Mouse (Mus musculus): ENCODE measurements at regions not wholly inside any gene's neighbourhood (a gene's known extent, or its start where the extent isn't known, plus 50 kb on each side); places are given as distances from the start of the nearest gene placed in this dataset.
A peak's percentile ranks its signal among the peaks of the same experiment; 100 is the strongest.

GRCm38 (mm10) chr5:146653686-146654450 lies 68.8 kb upstream of the Gpr12 start:
- TF ChIP-seq POLR2A (IDR thresholded peaks at IDR 0.05; ENCODE audit: low read depth, low read length): no peak
- no peak for TF ChIP-seq CTCF (conservative IDR thresholded peaks at IDR 0.05; ENCODE audit: insufficient read depth, insufficient read length, low read depth, low read length)
- H3K36me3 ChIP-seq (ENCODE audit: control insufficient read depth, insufficient read depth, low read length): no peaks in the 10 kb centered on the region
- no peaks in the 10 kb centered on the region for H3K27me3 ChIP-seq (replicated peaks; ENCODE audit: control insufficient read depth, insufficient read depth, low read length)
- no peak overlapping the region for H3K4me3 ChIP-seq (ENCODE audit: insufficient read depth, low read depth, low read length)
- no peak for DNase-seq
- WGBS: 81% methylated on average over 19 of the region's 19 CpGs
- H3K27ac ChIP-seq (ENCODE audit: insufficient read depth, low read depth, low read length): no peak overlapping the region
- H3K4me1 ChIP-seq (ENCODE audit: control insufficient read depth, insufficient read depth, low read length): no peaks in the 10 kb centered on the region

- Histone ChIP-seq H3K27me3 (replicated peaks; ENCODE audit: control insufficient read depth, insufficient read depth, low read length) (no peaks in the 10 kb centered on the region), H3K4me1 (ENCODE audit: control insufficient read depth, insufficient read depth, low read length) (no peaks in the 10 kb centered on the region), H3K27ac (ENCODE audit: insufficient read depth, low read depth, low read length) (no peak overlapping the region), H3K36me3 (ENCODE audit: control insufficient read depth, insufficient read depth, low read length) (no peaks in the 10 kb centered on the region), H3K4me3 (ENCODE audit: insufficient read depth, low read depth, low read length) (no peak overlapping the region)
- no peak for DNase-seq
- WGBS: 33% methylated on average over 5 of the region's 5 CpGs
- TF ChIP-seq CTCF (conservative IDR thresholded peaks at IDR 0.05; ENCODE audit: insufficient read depth, insufficient read length, low read depth, low read length): no peak
- no peak for TF ChIP-seq POLR2A (IDR thresholded peaks at IDR 0.05; ENCODE audit: low read depth, low read length)
Measured at GRCm38 (mm10) chr5:146652874-146653273, 67.8 kb upstream of the Gpr12 start.

GRCm38 (mm10) chr5:146648519-146649060 lies 63.6 kb upstream of the Gpr12 start:
- no peaks in the 10 kb centered on the region for H3K4me1 ChIP-seq (ENCODE audit: control insufficient read depth, insufficient read depth, low read length)
- DNase-seq: no peak
- TF ChIP-seq CTCF (conservative IDR thresholded peaks at IDR 0.05; ENCODE audit: insufficient read depth, insufficient read length, low read depth, low read length) (no peak), POLR2A (IDR thresholded peaks at IDR 0.05; ENCODE audit: low read depth, low read length) (no peak)
- no peak overlapping the region for H3K27ac ChIP-seq (ENCODE audit: insufficient read depth, low read depth, low read length)
- H3K36me3 ChIP-seq (ENCODE audit: control insufficient read depth, insufficient read depth, low read length): no peaks in the 10 kb centered on the region
- H3K27me3 ChIP-seq (replicated peaks; ENCODE audit: control insufficient read depth, insufficient read depth, low read length): no peaks in the 10 kb centered on the region
- WGBS: 75% methylated on average over 4 of the region's 4 CpGs
- H3K4me3 ChIP-seq (ENCODE audit: insufficient read depth, low read depth, low read length): no peak overlapping the region

- H3K27me3 ChIP-seq (replicated peaks; ENCODE audit: control insufficient read depth, insufficient read depth, low read length): no peaks in the 10 kb centered on the region
- H3K36me3 ChIP-seq (ENCODE audit: control insufficient read depth, insufficient read depth, low read length): no peaks in the 10 kb centered on the region
- TF ChIP-seq CTCF (conservative IDR thresholded peaks at IDR 0.05; ENCODE audit: insufficient read depth, insufficient read length, low read depth, low read length): no peak
- TF ChIP-seq POLR2A (IDR thresholded peaks at IDR 0.05; ENCODE audit: low read depth, low read length): no peak
- peak; percentile 28 for DNase-seq
- no peak overlapping the region for H3K4me3 ChIP-seq (ENCODE audit: insufficient read depth, low read depth, low read length)
- no peak overlapping the region for H3K27ac ChIP-seq (ENCODE audit: insufficient read depth, low read depth, low read length)
- WGBS: 22% methylated on average over 11 of the region's 11 CpGs
- no peaks in the 10 kb centered on the region for H3K4me1 ChIP-seq (ENCODE audit: control insufficient read depth, insufficient read depth, low read length)
Measured at GRCm38 (mm10) chr5:146647628-146648380, 62.8 kb upstream of the Gpr12 start.

- H3K4me3 ChIP-seq (ENCODE audit: insufficient read depth, low read depth, low read length): no peak overlapping the region
- WGBS: under 1% methylated on average over 4 of the region's 4 CpGs
- DNase-seq: peak; percentile 39
- TF ChIP-seq POLR2A (IDR thresholded peaks at IDR 0.05; ENCODE audit: low read depth, low read length) (no peak), CTCF (conservative IDR thresholded peaks at IDR 0.05; ENCODE audit: insufficient read depth, insufficient read length, low read depth, low read length) (no peak)
- no peak overlapping the region for H3K27ac ChIP-seq (ENCODE audit: insufficient read depth, low read depth, low read length)
- no peaks in the 10 kb centered on the region for H3K36me3 ChIP-seq (ENCODE audit: control insufficient read depth, insufficient read depth, low read length)
- no peaks in the 10 kb centered on the region for H3K27me3 ChIP-seq (replicated peaks; ENCODE audit: control insufficient read depth, insufficient read depth, low read length)
- H3K4me1 ChIP-seq (ENCODE audit: control insufficient read depth, insufficient read depth, low read length): no peaks in the 10 kb centered on the region
Measured at GRCm38 (mm10) chr5:146644499-146644898, 59.5 kb upstream of the Gpr12 start.

- Histone ChIP-seq H3K27me3 (replicated peaks; ENCODE audit: control insufficient read depth, insufficient read depth, low read length) (no peaks in the 10 kb centered on the region), H3K36me3 (ENCODE audit: control insufficient read depth, insufficient read depth, low read length) (no peaks in the 10 kb centered on the region), H3K4me1 (ENCODE audit: control insufficient read depth, insufficient read depth, low read length) (no peaks in the 10 kb centered on the region; the same call in 1 of the 2 replicates), H3K27ac (ENCODE audit: insufficient read depth, low read depth, low read length) (no peak overlapping the region), H3K4me3 (ENCODE audit: insufficient read depth, low read depth, low read length) (no peak overlapping the region)
- TF ChIP-seq CTCF (conservative IDR thresholded peaks at IDR 0.05; ENCODE audit: insufficient read depth, insufficient read length, low read depth, low read length) (no peak), POLR2A (IDR thresholded peaks at IDR 0.05; ENCODE audit: low read depth, low read length) (no peak)
- 84% methylated on average over 6 of the region's 6 CpGs for WGBS
- DNase-seq: no peak
Measured at GRCm38 (mm10) chr5:146641931-146642330, 56.9 kb upstream of the Gpr12 start.

- Histone ChIP-seq H3K4me3 (ENCODE audit: insufficient read depth, low read depth, low read length) (no peak overlapping the region), H3K27me3 (replicated peaks; ENCODE audit: control insufficient read depth, insufficient read depth, low read length) (no peaks in the 10 kb centered on the region), H3K27ac (ENCODE audit: insufficient read depth, low read depth, low read length) (no peak overlapping the region), H3K36me3 (ENCODE audit: control insufficient read depth, insufficient read depth, low read length) (no peaks in the 10 kb centered on the region), H3K4me1 (ENCODE audit: control insufficient read depth, insufficient read depth, low read length) (no peaks in the 10 kb centered on the region; the same call in 1 of the 2 replicates)
- WGBS: 41% methylated on average over 6 of the region's 6 CpGs
- no peak for DNase-seq
- TF ChIP-seq POLR2A (IDR thresholded peaks at IDR 0.05; ENCODE audit: low read depth, low read length) (no peak), CTCF (conservative IDR thresholded peaks at IDR 0.05; ENCODE audit: insufficient read depth, insufficient read length, low read depth, low read length) (no peak)
Measured at GRCm38 (mm10) chr5:146636859-146637258, 51.8 kb upstream of the Gpr12 start.

All from kidney, adult 2 months (tissue).